Mouse (Mus musculus): ENCODE data around the gene Olfr99.
A peak's percentile ranks its signal among the peaks of the same experiment; 100 is the strongest.
"Not testable (repeated sequence)": the region's sequence is repeated elsewhere in the genome, so short reads cannot be mapped to it uniquely, and the experiment has no call there.

Gene Olfr99

DNA sequence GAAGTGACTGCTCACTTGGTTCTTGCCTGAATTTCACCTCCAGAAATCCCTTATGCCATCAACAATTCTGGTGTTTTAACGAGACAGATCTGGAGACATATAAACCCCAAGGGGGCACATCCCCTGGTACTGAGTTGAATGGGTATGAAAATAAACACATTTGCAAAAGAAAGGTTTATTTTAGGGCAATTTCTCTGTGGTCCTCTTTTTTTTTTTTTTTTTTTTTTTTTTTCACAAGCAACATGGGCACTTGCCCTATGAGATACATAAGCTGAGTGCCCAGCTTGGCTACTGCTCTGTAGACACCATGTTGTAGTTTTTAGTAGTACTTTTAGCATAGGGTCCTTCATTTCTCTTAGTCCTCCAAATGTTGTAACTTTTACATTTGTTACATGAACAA, at the start of gene Olfr99:
Gene Olfr99 (minus strand): TSS at position 101 of the 400 bp plus-strand sequence.
- no peak for DNase-seq

DNA sequence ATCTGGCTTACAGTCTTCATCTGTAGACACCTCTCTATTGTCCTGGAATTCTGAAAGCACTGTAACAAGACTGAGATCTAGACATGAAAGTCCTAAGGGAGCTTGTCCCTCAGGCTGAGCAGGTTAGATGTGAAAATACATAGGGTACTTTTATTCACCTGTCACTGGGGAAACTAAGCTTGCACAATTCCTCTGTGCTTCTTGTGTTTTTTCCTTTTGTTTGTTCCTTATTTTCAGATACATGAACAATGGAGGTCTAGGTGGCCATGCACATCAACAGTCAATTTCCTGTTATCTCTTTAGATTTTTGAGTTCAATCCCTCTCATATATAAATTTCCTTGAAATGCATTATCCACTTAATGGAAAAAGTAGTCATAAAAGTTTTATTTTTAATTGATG, 33.7 kb upstream of the Olfr99 start, which contains the start of gene Olfr102:
Gene Olfr102 (minus strand): TSS at position 101 of the 400 bp plus-strand sequence.
- DNase-seq: no peak

DNA sequence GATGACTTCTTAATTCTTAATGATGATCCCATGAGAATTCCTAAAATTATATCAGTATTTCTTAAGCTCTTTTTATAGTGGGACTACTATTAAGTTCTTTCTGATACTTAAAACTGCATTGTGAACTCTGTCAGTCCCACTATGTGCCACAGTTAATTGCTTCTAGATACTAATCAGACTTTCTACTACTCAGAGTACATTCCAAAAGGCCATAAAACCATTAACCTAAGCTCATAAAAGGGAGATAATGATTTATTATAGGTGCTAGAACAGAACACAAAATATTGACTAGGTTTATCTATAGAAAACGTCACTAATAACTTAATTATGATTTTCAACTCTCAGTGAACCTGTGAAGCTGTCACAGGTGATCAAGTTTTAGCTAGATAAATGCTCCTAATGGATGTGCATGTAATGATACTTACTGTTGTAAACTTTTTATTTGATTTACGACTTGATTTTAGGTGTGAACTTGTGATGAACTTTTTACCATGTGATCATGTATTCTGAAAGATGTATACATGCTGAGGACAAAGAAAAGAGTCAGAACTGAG, 27.0 kb upstream of the Olfr99 start:
- DNase-seq: no peak

DNA sequence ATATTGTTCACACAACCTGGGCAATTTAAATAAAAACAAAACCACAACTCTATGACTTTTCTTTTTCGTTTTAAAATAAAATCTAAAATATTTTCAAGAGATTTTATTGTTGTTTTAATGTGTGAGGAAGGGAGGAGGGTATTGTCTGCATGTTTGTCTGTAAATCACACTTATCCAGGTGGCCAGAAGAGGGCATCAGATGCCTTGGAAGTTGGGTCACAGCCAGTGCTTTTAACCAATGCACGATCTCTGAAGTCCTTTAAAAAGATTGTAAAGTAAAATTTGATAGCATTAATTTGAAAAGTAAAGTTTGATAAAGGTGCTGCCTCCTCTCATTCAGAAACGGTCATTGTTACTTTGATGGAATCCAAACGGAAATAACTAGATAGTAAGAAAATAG, 25.2 kb upstream of the Olfr99 start:
- DNase-seq: no peak

DNA sequence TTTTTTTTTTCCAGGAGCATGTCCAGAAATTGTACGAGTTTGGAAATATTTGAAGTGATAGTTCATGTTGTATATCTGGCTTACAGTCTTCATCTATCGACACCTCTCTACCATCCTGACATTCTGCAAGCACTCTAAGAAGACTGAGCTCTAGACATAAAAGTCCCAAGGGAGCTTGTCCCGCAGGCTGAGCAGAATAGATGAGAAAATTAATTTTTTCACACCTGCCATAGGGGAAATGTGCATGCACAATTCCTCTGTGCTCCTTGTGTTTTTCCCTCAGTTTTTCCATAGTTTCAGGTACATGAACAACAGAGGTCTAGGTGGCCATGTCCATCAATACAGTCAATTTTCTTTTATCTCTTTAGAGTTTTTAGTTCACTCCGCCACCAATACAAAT, 21.0 kb upstream of the Olfr99 start, which contains the start of gene Olfr101:
Gene Olfr101 (minus strand): TSS at position 101 of the 400 bp plus-strand sequence.
- DNase-seq: no peak

DNA sequence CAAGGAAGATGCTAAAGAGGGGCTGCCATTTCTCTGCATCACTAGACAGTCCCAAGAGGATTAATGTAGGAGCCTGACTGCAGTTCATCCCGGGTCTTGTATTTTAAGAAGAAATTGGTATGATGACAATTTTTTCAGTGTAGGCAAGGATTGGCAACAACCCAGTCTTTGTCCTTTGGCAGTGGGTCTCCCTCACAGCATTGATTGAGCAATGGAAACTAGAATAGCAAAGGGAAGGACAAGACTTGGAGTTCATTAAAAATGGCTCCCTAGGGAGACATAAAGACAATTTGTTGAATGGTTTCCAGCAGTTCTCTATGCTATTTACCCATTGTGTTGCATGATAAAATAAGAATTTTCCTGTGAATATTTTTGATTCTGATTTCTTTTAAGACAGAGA, 2.9 kb downstream of the Olfr99 start:
- DNase-seq: no peak

DNA sequence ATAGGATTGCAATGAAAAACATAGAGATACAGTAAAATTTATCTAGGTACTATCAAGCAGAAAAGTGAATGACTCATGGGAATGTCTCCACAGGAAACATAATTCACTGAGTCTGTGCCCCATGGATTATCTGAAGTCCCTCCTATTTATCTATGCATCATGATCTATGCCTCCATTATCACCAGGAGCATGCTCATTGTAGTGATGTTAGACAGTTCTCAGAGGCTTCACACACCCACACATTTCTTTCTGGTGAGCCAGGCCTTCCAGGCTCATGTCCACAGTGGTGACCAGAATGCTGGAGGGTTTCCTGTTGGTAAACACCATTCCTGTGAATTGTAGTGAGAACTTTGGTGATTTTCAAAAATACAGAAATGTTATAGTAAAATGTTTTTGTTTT, 6.7 kb downstream of the Olfr99 start:
- no peak for DNase-seq

DNA sequence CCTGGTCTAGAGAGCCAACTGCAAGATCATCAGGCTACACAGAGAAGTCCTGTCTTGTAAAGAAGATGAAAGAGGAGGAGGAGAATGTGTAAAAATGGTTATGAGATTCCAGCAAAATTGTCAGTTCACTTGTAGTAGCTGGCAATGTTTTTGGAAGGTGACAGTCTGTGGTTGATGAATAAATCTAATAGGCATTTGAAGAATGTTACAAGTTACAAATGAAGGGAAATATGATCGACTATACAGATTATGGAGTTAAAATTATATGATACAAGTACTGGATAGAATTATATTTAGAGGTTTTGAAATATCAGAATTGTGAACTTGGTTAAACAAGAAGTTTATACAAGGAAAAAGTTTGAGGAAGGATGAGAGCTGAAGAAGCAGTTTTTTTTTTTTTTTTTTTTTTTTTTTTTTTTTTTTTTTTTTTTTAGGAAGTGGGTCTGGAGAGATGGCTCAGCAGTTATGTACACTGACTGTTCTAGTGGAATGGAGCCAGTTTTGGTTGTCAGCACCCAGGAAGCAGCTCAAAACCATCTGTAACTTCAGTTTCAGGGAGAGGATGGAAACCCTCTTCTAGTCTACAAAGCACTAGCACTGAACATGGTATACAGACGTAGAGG, 7.5 kb downstream of the Olfr99 start:
- no peak for DNase-seq

DNA sequence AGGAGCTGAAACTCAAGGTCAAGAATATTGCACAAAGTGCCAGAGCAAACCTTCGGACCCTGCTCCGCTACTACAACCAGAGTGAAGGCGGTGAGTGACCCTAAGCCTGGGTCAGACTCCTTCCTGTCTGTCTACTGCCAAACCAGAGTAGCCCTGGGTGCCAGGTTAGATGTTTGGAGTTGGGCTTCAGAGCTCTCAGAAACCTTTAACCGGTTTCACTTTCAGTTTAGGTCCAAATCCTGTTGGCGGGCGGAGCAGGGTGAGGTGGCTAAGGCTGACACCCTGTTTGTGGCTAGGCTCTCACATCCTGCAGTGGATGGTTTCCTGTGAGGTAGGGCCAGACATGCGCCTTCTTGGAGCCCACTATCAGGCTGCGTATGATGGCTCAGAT, 12.6 kb downstream of the Olfr99 start:
- DNase-seq: no peak

DNA sequence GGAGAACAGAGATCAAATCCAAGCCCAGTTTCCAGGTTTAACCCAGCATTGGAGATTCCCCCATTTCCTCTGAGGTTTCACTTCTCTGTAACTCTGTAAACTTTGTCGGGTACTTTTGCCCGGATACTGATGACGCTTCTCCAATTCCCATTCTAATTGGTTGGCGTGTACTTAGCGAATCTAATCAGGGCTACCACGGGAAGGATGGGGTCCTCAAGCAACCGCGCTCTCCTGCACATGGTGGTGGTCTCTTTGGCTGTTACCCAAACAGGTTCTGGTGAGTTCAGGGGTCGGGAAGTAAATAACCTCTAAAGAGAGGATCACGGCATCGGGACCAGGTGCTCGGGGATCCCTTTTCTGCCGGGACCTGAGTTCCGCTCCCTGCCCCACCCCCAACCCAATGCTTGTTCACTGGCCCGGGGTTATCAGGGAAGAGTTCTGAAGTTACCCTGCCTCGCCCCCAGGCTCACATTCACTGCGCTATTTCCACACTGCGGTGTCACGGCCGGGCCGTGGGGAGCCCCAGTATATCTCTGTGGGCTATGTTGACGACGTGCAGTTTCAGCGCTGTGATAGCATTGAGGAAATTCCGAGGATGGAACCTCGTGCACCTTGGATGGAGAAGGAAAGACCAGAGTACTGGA, 13.1 kb downstream of the Olfr99 start, which contains the start of gene H2-M3:
Gene H2-M3 (plus strand): TSS at position 163 of the 644 bp plus-strand sequence.
- peak; percentile 70 for DNase-seq

DNA sequence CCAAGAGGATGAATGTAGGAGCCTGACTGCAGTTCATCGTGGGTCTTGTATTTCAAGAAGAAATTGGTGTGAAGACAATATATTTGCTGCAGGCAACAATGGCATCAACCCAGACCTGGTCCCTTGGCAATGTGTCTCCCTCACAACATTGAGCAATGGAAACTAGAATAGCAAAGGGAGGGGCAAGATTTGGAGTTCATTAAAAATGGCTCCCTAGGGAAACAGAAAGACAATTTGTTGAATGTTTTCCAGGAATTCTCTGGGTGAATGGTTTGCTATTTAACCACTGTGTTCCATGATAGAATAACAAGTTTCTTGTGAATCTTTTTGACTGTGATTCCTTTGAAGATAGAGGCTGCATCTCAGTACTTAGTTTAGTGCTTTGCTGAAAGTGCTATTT, 19.6 kb downstream of the Olfr99 start, which contains the start of gene Olfr98:
Gene Olfr98 (minus strand): TSS at position 124 of the 400 bp plus-strand sequence.
- no peak for DNase-seq

DNA sequence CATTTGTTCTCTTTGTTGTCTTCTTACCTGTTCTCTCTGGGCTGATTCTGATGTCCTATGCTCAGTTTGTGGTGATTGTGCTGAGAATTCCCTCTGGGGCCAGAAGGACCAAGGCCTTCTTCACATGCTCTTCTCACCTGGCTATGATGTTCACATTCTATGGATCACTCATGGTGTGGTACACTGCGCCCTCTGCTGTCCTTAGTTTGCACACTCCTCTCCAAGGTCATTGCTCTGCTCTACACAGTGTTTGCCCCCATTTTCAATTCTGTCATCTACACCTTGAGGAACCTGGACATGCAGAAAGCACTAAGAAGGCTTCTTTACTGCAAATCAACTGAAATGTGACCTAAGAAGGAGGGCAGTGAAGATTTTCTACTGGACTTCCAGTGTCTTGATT, 32.7 kb downstream of the Olfr99 start:
- DNase-seq: no peak

DNA sequence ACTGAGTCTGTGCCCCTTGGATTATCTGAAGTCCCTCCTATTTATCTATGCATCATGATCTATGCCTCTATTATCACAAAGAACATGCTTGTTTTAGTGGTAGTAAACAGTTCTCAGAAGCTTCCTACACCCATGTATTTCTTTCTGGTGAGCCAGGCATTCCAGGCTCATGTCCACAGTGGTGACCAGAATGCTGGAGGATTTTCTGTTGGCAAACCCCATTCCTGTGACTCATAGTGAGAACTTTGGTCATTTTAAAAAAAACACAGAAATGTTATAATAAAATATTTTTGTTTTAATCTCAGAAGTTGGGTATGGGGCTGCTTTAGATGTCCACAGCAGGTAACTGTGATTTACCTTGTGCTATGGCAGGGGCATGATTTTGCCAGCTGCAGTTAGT, 33.8 kb downstream of the Olfr99 start:
- no peak for DNase-seq

DNA sequence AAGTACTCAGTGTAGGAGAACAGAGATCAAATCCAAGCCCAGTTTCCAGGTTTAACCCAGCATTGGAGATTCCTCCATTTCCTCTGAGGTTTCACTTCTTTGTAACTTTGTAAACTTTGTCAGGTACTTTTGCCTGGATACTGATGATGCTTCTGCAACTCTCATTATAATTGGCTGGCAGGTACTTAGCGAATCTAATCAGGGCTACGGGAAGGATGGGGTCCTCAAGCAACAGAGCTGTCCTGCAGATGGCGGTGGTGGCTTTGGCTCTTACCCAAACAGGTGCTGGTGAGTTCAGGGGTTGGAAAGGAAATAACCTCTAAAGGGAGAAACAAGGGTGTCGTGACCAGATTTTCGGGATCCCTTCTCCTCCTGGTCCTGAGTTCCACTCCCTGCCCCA, 36.5 kb downstream of the Olfr99 start:
- DNase-seq: peak; percentile 11

DNA sequence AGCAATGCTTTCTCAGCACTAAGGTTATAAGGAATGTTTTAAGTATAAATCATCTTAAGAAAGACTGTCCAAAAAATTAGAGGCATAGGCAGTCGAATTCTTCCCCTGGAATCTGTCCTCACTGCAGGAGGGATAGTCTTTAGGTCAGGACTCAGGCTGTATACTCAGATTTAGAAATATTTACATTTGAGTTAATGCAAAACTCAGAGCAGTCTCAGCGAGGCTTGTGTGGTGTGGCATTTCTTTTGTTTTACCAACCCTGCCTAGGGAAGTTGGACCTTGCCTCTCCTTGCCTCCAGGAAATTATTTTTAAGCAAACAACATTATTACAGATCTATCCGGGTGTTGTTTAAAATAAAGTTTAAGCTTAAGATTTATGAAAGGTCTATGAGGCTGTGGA, 41.1 kb downstream of the Olfr99 start:
- DNase-seq: no peak

DNA sequence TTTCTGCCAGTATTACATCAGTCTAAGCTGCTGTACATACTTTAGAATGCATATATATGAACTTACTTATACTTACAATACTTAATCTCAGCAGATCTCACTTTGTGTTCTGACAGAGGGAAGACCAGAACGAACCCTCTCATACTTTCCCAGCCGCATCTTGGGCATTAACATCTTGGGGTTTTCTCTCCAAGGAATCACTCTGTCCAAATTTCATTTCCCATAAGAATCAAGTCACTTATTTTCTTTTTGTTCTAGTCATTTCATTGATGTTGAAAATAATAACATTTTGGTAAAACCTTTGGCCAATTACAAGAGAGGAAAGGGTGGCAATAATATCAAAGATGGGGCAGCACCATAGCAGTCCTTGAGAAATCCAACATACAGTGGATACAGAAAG, 46.0 kb downstream of the Olfr99 start, which contains the start of gene Olfr97:
Gene Olfr97 (minus strand): TSS at position 101 of the 400 bp plus-strand sequence.
- not testable (repeated sequence) for DNase-seq
